ENCODE assay signal across 8 mouse cellular contexts in the genomic region with DNA sequence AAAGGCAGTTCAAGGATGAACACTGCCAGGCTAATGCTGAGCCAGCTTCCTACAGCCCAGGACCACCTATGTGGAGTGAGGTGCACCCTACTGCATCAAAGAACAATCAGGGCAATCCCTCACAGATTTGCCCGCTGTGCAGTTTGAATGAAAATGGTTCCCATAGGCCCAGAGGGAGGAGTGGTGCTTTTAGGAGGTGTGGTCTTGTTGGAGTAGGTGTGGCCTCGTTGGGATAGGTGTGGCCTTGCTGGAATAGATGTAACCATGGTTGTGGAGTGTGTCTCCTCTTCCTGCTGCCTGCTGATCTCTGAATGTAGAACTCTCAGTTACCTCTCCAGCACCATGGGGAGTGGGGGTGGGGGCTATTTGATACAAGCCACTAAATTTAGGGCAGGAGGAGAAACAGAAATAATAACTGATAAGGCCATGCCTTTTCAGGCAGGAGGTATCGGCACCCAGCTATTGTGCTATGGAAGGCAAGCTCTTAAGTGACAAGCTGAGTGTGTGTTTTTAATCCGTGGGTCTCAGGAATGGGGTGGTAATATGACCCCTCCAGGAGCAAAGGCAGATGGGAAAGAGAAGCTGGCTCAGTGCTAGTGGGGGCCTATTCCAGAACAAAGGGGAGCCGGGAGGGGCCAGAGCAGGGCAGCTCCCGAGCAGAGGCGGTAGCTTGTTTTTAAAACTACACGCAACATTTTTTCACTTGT. TPM values are rescaled to one million over a fixed set of nuclear protein-coding genes. Genes with fewer than 3 reads are reported as not detected.
DNase-seq lines count a peak whose midpoint lies in the region; ATAC-seq and TF ChIP-seq lines count a peak whose summit lies in the region.
"Had no signal": no experiment of that assay in that cellular context is flagged by ENCODE, and none has a peak within 500 bp of the region (broad histone marks: within the 10 kb centered on the region; RNA-seq: fewer than 3 reads in every experiment).

No protein-coding gene starts in this region.

- H3K79me2 ChIP-seq in MEL (ENCODE audit: control insufficient read depth, insufficient read depth, low read length, poor library complexity) = no peaks in the 10 kb centered on the region

- no peak for TF ChIP-seq EP300 in MEL (IDR thresholded peaks at IDR 0.05; ENCODE audit: low read depth in 1 of 2, low read length in 2 of 2)

- TF ChIP-seq CTCF in MEL (IDR thresholded peaks at IDR 0.05 in 2 of 3, conservative IDR thresholded peaks at IDR 0.05 in 1 of 3; ENCODE audit: control insufficient read depth in 1 of 3, insufficient read depth in 1 of 3, low read depth in 2 of 3, low read length in 3 of 3, poor library complexity in 1 of 3, severe bottlenecking in 1 of 3) = no peak
- no peak for TF ChIP-seq CTCF in layer of hippocampus, adult 2 months (conservative IDR thresholded peaks at IDR 0.05)

- no peaks in the 10 kb centered on the region for H3K9me3 ChIP-seq in kidney, embryonic 14.5 days (ENCODE audit: control insufficient read depth, low read length)
- no peaks in the 10 kb centered on the region for H3K9me3 ChIP-seq in MEL (replicated peaks; ENCODE audit: insufficient read depth, low read length)
- H3K9me3 ChIP-seq in embryonic facial prominence, embryonic 15.5 days (replicated peaks) = no peaks in the 10 kb centered on the region
- H3K9me3 ChIP-seq in liver, embryonic 11.5 days (ENCODE audit: control insufficient read depth, low read length) = no peaks in the 10 kb centered on the region
- H3K9me3 ChIP-seq: megakaryocyte, embryonic 14.5 days had no signal

- 0 out of 2 replicates have a peak, but pooled peaks have one; percentile 22 for ATAC-seq in kidney, embryonic 14.5 days (ENCODE audit: low FRiP score, low TSS enrichment)
- peak; percentile 63 for ATAC-seq in embryonic facial prominence, embryonic 15.5 days (ENCODE audit: insufficient number of reproducible peaks, low FRiP score, low TSS enrichment, low read depth)
- ATAC-seq in liver, embryonic 11.5 days (replicated peaks; ENCODE audit: low FRiP score) = peak; percentile 72

- no peaks in the 10 kb centered on the region for H3K27me3 ChIP-seq in kidney, embryonic 14.5 days (ENCODE audit: control insufficient read depth, insufficient read depth, low read length)
- no peaks in the 10 kb centered on the region for H3K27me3 ChIP-seq in MEL (ENCODE audit: control insufficient read depth in 1 of 2, insufficient read depth in 2 of 2, low read length in 2 of 2)
- no peaks in the 10 kb centered on the region for H3K27me3 ChIP-seq in embryonic facial prominence, embryonic 15.5 days
- H3K27me3 ChIP-seq in liver, embryonic 11.5 days (replicated peaks; ENCODE audit: control insufficient read depth, insufficient read depth, low read length) = no peaks in the 10 kb centered on the region; the same call in 1 of the 2 replicates

- no peak overlapping the region for H3K9ac ChIP-seq in kidney, embryonic 14.5 days (ENCODE audit: low read depth, low read length)
- H3K9ac ChIP-seq in MEL (ENCODE audit: control insufficient read depth, low read depth, low read length, poor library complexity, severe bottlenecking) = peak overlapping the region; percentile 27; the same call in 1 of the 2 replicates
- no peak overlapping the region for H3K9ac ChIP-seq in embryonic facial prominence, embryonic 15.5 days
- H3K9ac ChIP-seq in liver, embryonic 11.5 days (ENCODE audit: low read depth, low read length) = no peak overlapping the region

- no peak for TF ChIP-seq RAD21 in MEL (IDR thresholded peaks at IDR 0.05; ENCODE audit: low read depth, low read length)

- WGBS in kidney, embryonic 14.5 days = 55% methylated on average over 8 of the region's 8 CpGs
- 36% methylated on average over 8 of the region's 8 CpGs for WGBS in embryonic facial prominence, embryonic 15.5 days
- 69% methylated on average over 8 of the region's 8 CpGs for WGBS in liver, embryonic 11.5 days

- no peak overlapping the region for H3K27ac ChIP-seq in kidney, embryonic 14.5 days (ENCODE audit: low read depth, low read length)
- no peak overlapping the region for H3K27ac ChIP-seq in MEL (ENCODE audit: control insufficient read depth, low read depth, low read length)
- peak overlapping the region; percentile 63 for H3K27ac ChIP-seq in embryonic facial prominence, embryonic 15.5 days (replicated peaks)
- no peak overlapping the region for H3K27ac ChIP-seq in liver, embryonic 11.5 days (ENCODE audit: low read depth, low read length)
- no peak overlapping the region; the same call in 1 of the 2 replicates for H3K27ac ChIP-seq in layer of hippocampus, adult 2 months

- H3K4me1 ChIP-seq in kidney, embryonic 14.5 days (ENCODE audit: control insufficient read depth, insufficient read depth, low read length) = 0 out of 2 replicates have a peak, but pooled peaks cover 4% of the 10 kb centered on the region
- peaks cover 2 to 4% of the 10 kb centered on the region in 2 experiments; a peak in 2 of 4 replicates for H3K4me1 ChIP-seq in MEL (ENCODE audit: control insufficient read depth in 1 of 2, insufficient read depth in 2 of 2, low read length in 2 of 2)
- peaks cover 29% of the 10 kb centered on the region for H3K4me1 ChIP-seq in embryonic facial prominence, embryonic 15.5 days
- no peaks in the 10 kb centered on the region for H3K4me1 ChIP-seq in liver, embryonic 11.5 days (replicated peaks; ENCODE audit: control insufficient read depth, insufficient read depth, low read length)

- H3K4me3 ChIP-seq in kidney, embryonic 14.5 days (ENCODE audit: low read length) = no peak overlapping the region
- H3K4me3 ChIP-seq in MEL (ENCODE audit: control insufficient read depth in 1 of 2, insufficient read depth in 1 of 2, low read depth in 2 of 2, low read length in 2 of 2) = peak overlapping the region; percentile 2 to 23; a peak in 2 of 4 replicates
- H3K4me3 ChIP-seq in embryonic facial prominence, embryonic 15.5 days (replicated peaks) = no peak overlapping the region
- no peak overlapping the region for H3K4me3 ChIP-seq in liver, embryonic 11.5 days (ENCODE audit: low read depth, low read length)
- no peak overlapping the region for H3K4me3 ChIP-seq in layer of hippocampus, adult 2 months
- H3K4me3 ChIP-seq: megakaryocyte, embryonic 14.5 days had no signal

- H3K36me3 ChIP-seq in kidney, embryonic 14.5 days (ENCODE audit: control insufficient read depth, insufficient read depth, low read length) = no peaks in the 10 kb centered on the region
- peaks cover 0 to 3% of the 10 kb centered on the region in 2 experiments; a peak in 1 of 4 replicates for H3K36me3 ChIP-seq in MEL (ENCODE audit: control insufficient read depth in 1 of 2, insufficient read depth in 2 of 2, low read length in 2 of 2)
- H3K36me3 ChIP-seq in embryonic facial prominence, embryonic 15.5 days = no peaks in the 10 kb centered on the region
- H3K36me3 ChIP-seq in liver, embryonic 11.5 days (ENCODE audit: control insufficient read depth, insufficient read depth, low read length) = no peaks in the 10 kb centered on the region

- H3K4me2 ChIP-seq in kidney, embryonic 14.5 days (replicated peaks; ENCODE audit: low read depth, low read length) = no peak overlapping the region
- no peak overlapping the region; the same call in 1 of the 2 replicates for H3K4me2 ChIP-seq in embryonic facial prominence, embryonic 15.5 days (replicated peaks)
- H3K4me2 ChIP-seq in liver, embryonic 11.5 days = no peak overlapping the region

- DNase-seq in kidney, postnatal 36 days = no peak
- DNase-seq in MEL (ENCODE audit: low read depth, low spot score) = peak; percentile 81
- no peak for DNase-seq in liver, embryonic 11.5 days (ENCODE audit: low spot score)
- DNase-seq in layer of hippocampus, adult 2 months (ENCODE audit: low spot score in 2 of 2) = no peak
- no peak for DNase-seq in frontal cortex, postnatal 36 days (ENCODE audit: low spot score in 2 of 2)

- TF ChIP-seq POLR2A in MEL (IDR thresholded peaks at IDR 0.05; ENCODE audit: control insufficient read depth in 1 of 2, insufficient read depth in 1 of 2, low read depth in 1 of 2, low read length in 2 of 2, poor library complexity in 1 of 2) = no peak

TF ChIP-seq in MEL, 35 proteins besides CTCF, POLR2A, EP300 and RAD21 (continues in another document):
- no peak for TF ChIP-seq SIN3A (IDR thresholded peaks at IDR 0.05; ENCODE audit: low read length)
- TF ChIP-seq SMC3 (IDR thresholded peaks at IDR 0.05; ENCODE audit: low read depth, low read length) = no peak
- no peak for TF ChIP-seq E2F4 (IDR thresholded peaks at IDR 0.05; ENCODE audit: borderline replicate concordance, low read depth, low read length)
- TF ChIP-seq TBP (IDR thresholded peaks at IDR 0.05; ENCODE audit: low read depth, low read length) = no peak
- no peak for TF ChIP-seq ZC3H11A (IDR thresholded peaks at IDR 0.05; ENCODE audit: low read depth, low read length)
- TF ChIP-seq GATA1 (IDR thresholded peaks at IDR 0.05; ENCODE audit: low read depth, low read length) = no peak
- TF ChIP-seq MEF2A (IDR thresholded peaks at IDR 0.05; ENCODE audit: extremely low read depth, insufficient replicate concordance, low read depth, low read length, poor library complexity, severe bottlenecking) = no peak
- no peak for TF ChIP-seq MAZ (IDR thresholded peaks at IDR 0.05; ENCODE audit: low read depth, low read length)
- TF ChIP-seq NELFE (IDR thresholded peaks at IDR 0.05; ENCODE audit: low read depth, low read length) = no peak
- no peak for TF ChIP-seq BHLHE40 (IDR thresholded peaks at IDR 0.05; ENCODE audit: borderline replicate concordance, low read depth, low read length)
- no peak for TF ChIP-seq KAT2A (conservative IDR thresholded peaks at IDR 0.05; ENCODE audit: low read depth, low read length)
- TF ChIP-seq CHD2 (IDR thresholded peaks at IDR 0.05; ENCODE audit: low read length) = no peak

RNA-seq across cellular contexts. Expression of a gene that starts 6.5 kb away (rescaled TPM):
- 84.6 and 100 TPM in 2 replicates for polyA plus RNA-seq in kidney, embryonic 14.5 days (2014; fragmentation: Nextera tagmentation; extraction: Ambion mirVana)
- total RNA-seq in MEL (2012; rRNA removed) = 146 and 161 TPM in 2 replicates
- 100 to 1,000 TPM in 1 of 2 experiments, not detected in 1; 121 TPM for polyA plus RNA-seq in MEL (2012; ENCODE audit: insufficient read depth in 1 of 2, insufficient read length in 2 of 2, low read depth in 1 of 2, low replicate concordance in 2 of 2, missing spikeins in 1 of 2)
- 72.6 and 76.4 TPM in 2 replicates for polyA plus RNA-seq in embryonic facial prominence, embryonic 15.5 days (2015; fragmentation: Nextera tagmentation; extraction: Ambion mirVana)
- 85.0 and 91.4 TPM in 2 replicates for polyA plus RNA-seq in liver, embryonic 11.5 days (2014; fragmentation: Nextera tagmentation; extraction: Ambion mirVana)
- total RNA-seq in layer of hippocampus, adult 2 months (2021) = 10 to 100 TPM; 23.7 to 23.9 TPM

RNA-seq across cellular contexts. Expression of a gene that starts 26.0 kb away (rescaled TPM):
- 17.4 and 23.6 TPM in 2 replicates for polyA plus RNA-seq in kidney, embryonic 14.5 days (2014; fragmentation: Nextera tagmentation; extraction: Ambion mirVana)
- total RNA-seq in MEL (2012; rRNA removed) = 1.4 and 2.7 TPM in 2 replicates
- polyA plus RNA-seq in MEL (2012; ENCODE audit: insufficient read depth in 1 of 2, insufficient read length in 2 of 2, low read depth in 1 of 2, low replicate concordance in 2 of 2, missing spikeins in 1 of 2) = 10 to 100 TPM in 1 of 2 experiments, not detected in 1; 10.6 TPM
- 55.4 and 56.9 TPM in 2 replicates for polyA plus RNA-seq in embryonic facial prominence, embryonic 15.5 days (2015; fragmentation: Nextera tagmentation; extraction: Ambion mirVana)
- polyA plus RNA-seq in liver, embryonic 11.5 days (2014; fragmentation: Nextera tagmentation; extraction: Ambion mirVana) = 7.6 and 7.7 TPM in 2 replicates
- 100 to 1,000 TPM; 227 to 233 TPM for total RNA-seq in layer of hippocampus, adult 2 months (2021)

Comparison
In these comparisons a context has a peak if more than half of its experiments do, and no peak if none do; other contexts are left out.
1. ATAC-seq: peak in every context shown above with its lines; median percentile 72 in liver, embryonic 11.5 days; 63 in embryonic facial prominence, embryonic 15.5 days; 22 in kidney, embryonic 14.5 days.
2. H3K4me3 ChIP-seq: peak in MEL (2 of 2); none in kidney, embryonic 14.5 days (single experiment), embryonic facial prominence, embryonic 15.5 days (single experiment), liver, embryonic 11.5 days (single experiment) and layer of hippocampus, adult 2 months (single experiment).